Mouse (Mus musculus): ENCODE measurements around the gene Hdac7.

DNA sequence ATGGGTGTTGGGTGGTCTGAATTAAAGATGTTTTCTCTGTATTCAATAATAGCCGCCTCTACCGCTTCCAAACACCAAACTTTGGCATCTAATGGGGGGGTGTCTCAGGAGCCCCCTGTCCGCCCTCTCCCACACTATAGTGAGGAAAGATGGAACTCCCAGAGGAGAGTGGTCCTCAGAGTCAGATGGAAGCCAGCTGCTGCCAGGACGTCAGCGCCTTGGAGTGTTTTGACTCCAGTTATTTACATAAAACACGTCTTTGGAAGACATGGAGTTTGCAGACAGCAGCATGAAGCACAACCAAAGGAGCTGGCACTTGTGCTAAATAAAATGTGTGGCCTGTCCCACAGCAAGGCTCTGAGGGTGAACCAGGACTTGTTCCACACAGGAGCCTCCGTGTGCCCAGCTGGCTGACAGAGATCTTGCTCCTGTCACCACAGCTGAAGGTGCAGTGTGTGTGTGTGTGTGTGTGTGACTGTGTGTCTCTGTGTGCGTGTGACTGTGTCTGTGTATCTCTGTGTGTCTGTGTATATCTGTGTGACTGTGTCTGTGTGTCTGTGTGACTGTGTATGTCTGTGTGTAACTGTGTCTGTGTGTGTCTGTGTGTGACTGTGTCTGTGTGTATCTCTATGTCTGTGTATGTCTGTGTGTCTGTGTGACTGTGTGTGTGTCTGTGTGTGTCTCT is 20.2 kb upstream of the Hdac7 start:
- TF ChIP-seq POLR2A (IDR thresholded peaks at IDR 0.05; ENCODE audit: insufficient read depth, low read depth, low read length): no peak
- TF ChIP-seq CTCF (IDR thresholded peaks at IDR 0.05; ENCODE audit: insufficient read depth, low read depth, low read length): no peak

Measured in olfactory bulb, adult 2 months (tissue).